Mouse (Mus musculus) midbrain, embryonic 11.5 days (tissue): Measurements from ENCODE around the gene Cd207. TPM values are rescaled to one million over a fixed set of nuclear protein-coding genes. Genes with fewer than 3 reads are reported as not detected.

Experiments
- ATAC-seq: fragments of 200-750 bp; cut with Nextera tagmentation; 2 replicates; pipeline ENCODE4 v1.8.0; 2017; ENCODE audit warnings: moderate TSS enrichment, moderate library complexity; ENCODE audit not compliant: low FRiP score
- DNase-seq: peaks from one replicate; pipeline ENCODE4 v3.0.0; 2015; ENCODE audit warnings: low spot score; ENCODE audit errors: missing footprints
- H3K27ac ChIP-seq: fragments of 300-500 bp; sonication (generic); 2 replicates; pipeline ENCODE4 v1.5.1; 2014; ENCODE audit warnings: low read depth, low read length
- H3K27me3 ChIP-seq: fragments of 300-500 bp; sonication (generic); 2 replicates; pipeline ENCODE4 v1.6.1; 2014; ENCODE audit warnings: mild to moderate bottlenecking, low read length, moderate library complexity, mixed read lengths; ENCODE audit not compliant: control insufficient read depth, insufficient read depth
- H3K36me3 ChIP-seq: fragments of 300-500 bp; sonication (generic); 2 replicates; pipeline ENCODE4 v1.6.1; 2014; ENCODE audit warnings: mild to moderate bottlenecking, low read length, moderate library complexity, mixed read lengths; ENCODE audit not compliant: control insufficient read depth, insufficient read depth
- H3K4me1 ChIP-seq: fragments of 300-500 bp; sonication (generic); 2 replicates; pipeline ENCODE4 v1.6.1; 2014; ENCODE audit warnings: low read length; ENCODE audit not compliant: control insufficient read depth, insufficient read depth
- H3K4me2 ChIP-seq: fragments of 300-500 bp; sonication (generic); 2 replicates; pipeline ENCODE4 v1.6.1; 2014; ENCODE audit warnings: mild to moderate bottlenecking, moderate library complexity
- H3K4me3 ChIP-seq: fragments of 300-500 bp; sonication (generic); 2 replicates; pipeline ENCODE4 v1.5.1; 2014; ENCODE audit warnings: low read depth, low read length
- H3K9ac ChIP-seq: fragments of 300-500 bp; sonication (generic); 2 replicates; pipeline ENCODE4 v1.6.1; 2014; ENCODE audit warnings: low read length
- H3K9me3 ChIP-seq: fragments of 300-500 bp; sonication (generic); 2 replicates; pipeline ENCODE4 v1.6.1; 2016; ENCODE audit warnings: low read length; ENCODE audit not compliant: control insufficient read depth
- WGBS: fragments of 180-500 bp; shearing (Covaris S2); extraction: QIAGEN DNeasy Blood & Tissue Kit; methylation state at CpG from one replicate; pipeline ENCODE4 v1.1.7; 2014; 5-methylcytosine and 5-hydroxymethylcytosine counted together
- polyA plus RNA-seq: library from polyadenylated mRNA; unstranded; fragments of >200 nt; fragmentation: Nextera tagmentation; extraction: Ambion mirVana; gene quantifications from 2 replicates; pipeline ENCODE4 v1.2.1, GENCODE M21; 2014

Gene Cd207
- polyA plus RNA-seq, 1 experiment from 2014 or later: not detected

DNA sequence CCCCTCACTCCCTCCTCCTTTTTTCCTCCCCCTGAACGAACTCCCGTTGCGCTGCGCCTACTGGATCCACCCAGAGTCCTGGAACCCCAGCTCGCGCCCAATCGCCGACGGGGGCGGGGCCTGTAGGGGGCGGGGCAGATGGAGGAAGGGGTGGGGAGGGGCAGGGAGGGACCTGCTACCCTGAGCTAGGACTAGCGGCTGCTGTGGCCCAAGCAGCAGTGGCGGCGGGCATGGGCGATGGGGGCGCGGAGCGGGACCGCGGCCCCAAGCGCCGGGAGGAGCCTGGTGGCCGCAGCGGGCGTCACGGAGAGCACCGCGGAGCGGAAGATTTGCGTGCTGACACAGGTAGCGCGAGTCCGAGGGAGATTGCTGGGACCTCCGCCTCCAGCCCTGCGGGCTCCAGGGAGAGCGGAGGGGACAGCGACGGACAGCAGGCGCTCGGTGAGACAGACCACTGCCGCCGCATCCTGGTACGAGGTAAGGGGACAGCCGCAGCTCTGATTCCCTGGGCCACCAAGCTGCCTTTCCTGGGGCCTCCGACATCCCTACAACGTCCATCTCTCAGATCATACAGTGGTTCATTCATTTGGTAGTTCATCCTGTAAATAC lies 33.5 kb upstream of the Cd207 start, which contains the start of gene Vax2:
Gene Vax2, plus strand, starts transcription at position 198 of the 609 bp plus-strand sequence.
- peak; percentile 98 for DNase-seq
- Histone ChIP-seq H3K27ac (no peak within 1 kb of the TSS), H3K9ac (peak within 1 kb of the TSS; percentile 24; the same call in 1 of the 2 replicates), H3K4me2 (peak within 1 kb of the TSS; percentile 82), H3K9me3 (no peaks in the 10 kb centered on the region), H3K4me3 (peak within 1 kb of the TSS; percentile 43), H3K36me3 (no peaks in the 10 kb centered on the region), H3K27me3 (peaks cover 99% of the 10 kb centered on the region), H3K4me1 (peaks cover 18% of the 10 kb centered on the region)
- ATAC-seq: peak; percentile 91
- under 1% methylated on average over 46 of the region's 46 CpGs for WGBS

DNA sequence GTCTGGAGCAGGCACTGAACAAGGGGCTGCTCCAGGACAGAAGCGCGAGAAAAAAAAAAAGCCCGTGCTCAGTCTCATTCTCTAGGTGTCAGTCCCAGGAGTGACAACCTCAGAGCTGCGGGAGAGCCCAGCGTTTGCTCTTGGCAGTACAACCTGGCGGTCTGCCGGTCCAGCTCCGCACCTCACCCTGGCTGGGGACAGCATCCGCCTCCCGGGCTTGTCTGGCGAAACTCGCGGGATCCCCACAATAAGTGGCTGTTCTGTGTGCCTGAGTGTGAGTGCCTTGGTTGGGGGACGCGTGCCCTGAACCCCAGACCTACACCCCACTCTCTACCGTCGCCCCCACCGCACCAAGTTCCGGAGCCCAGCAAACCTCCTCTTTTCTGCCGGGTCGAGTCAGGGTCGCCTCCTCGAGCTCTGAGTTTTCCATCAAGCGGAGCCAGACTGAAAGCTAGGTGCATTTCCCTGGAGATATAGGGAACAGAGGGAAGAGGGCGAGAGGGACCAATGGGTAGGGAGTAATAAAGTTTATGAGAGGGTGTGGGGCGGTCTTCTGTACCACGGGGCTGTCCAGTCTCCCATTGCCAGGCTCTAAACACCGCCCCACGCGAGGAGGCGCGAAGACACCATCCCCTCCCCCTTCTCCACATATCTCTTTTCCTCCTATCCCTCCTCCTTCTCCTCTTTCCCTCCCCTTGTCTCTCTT lies 32.9 kb upstream of the Cd207 start:
- Histone ChIP-seq H3K4me2 (peak overlapping the region; percentile 82), H3K27ac (no peak overlapping the region), H3K27me3 (peaks cover 99% of the 10 kb centered on the region), H3K36me3 (no peaks in the 10 kb centered on the region), H3K4me3 (peak overlapping the region; percentile 43), H3K9ac (no peak overlapping the region), H3K9me3 (no peaks in the 10 kb centered on the region), H3K4me1 (peaks cover 18% of the 10 kb centered on the region)
- ATAC-seq: peak; percentile 67
- under 1% methylated on average over 31 of the region's 32 CpGs for WGBS
- peak; percentile 94 for DNase-seq

DNA sequence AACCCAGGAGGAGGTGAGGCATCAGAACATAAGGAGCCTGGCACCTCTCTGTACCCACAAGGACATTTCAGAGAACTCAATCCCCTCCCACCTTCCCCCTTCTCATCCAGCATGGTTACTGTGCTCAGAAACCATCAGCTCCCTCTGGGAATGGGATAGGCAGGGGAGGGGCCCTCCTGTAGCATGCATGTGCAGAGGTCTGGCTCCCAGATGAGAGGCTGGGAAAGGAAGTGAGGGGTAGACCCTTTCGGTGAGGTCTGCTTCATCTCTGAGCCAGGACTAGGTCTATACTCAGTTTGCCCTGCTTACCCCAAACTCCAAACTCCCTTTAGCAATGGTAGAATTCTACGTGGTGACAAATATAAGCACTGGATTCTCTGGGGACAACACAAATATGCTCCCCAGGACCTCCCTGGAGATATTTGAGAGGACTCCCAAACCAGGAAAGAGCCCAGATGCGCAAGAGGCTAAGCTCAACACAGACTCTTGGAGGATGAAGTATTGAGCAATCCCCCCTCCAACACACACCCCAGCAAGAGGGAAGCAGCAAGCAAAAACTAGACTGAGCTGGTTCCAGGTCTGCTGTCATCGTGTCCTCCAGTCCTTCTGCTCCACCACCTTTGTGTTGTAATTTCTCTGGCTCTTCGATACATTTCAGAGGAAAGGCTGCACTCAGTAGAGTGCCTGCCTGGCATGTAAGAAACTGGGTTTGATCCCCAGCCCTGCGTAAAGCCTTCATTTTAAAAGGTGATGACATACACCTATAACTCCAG lies 30.3 kb upstream of the Cd207 start:
- peaks cover 99% of the 10 kb centered on the region for H3K27me3 ChIP-seq
- H3K4me3 ChIP-seq: no peak overlapping the region
- H3K9ac ChIP-seq: no peak overlapping the region
- peaks cover 3% of the 10 kb centered on the region; the same call in 1 of the 2 replicates for H3K9me3 ChIP-seq
- ATAC-seq (no peak), DNase-seq (peak; percentile 75)
- H3K27ac ChIP-seq: no peak overlapping the region
- WGBS: 10% methylated on average over 6 of the region's 6 CpGs
- peaks cover 18% of the 10 kb centered on the region for H3K4me1 ChIP-seq
- H3K4me2 ChIP-seq: no peak overlapping the region
- no peaks in the 10 kb centered on the region for H3K36me3 ChIP-seq

DNA sequence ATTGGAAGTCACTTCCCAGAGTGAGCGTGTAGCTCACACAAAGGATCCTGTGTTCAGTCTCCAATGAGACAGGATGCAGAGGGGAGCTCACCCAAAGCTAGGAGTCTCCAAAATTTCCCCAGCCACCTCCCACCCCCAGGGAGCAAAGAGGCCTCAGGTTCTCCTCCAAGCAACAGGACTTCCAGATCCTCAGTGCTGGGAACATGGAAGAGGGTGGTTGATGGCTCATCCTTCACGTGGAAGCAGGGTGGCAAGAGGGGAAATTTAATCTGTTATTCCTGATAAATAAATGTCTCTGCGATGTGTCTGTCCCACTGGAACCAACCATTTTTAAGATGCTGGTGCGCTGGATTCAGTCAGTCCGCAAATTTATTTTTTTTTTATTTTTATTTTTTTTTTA lies 27.0 kb upstream of the Cd207 start:
- peaks cover 3% of the 10 kb centered on the region; the same call in 1 of the 2 replicates for H3K9me3 ChIP-seq
- ATAC-seq: no peak
- H3K36me3 ChIP-seq: no peaks in the 10 kb centered on the region
- no peak overlapping the region for H3K9ac ChIP-seq
- H3K4me2 ChIP-seq: no peak overlapping the region
- no peaks in the 10 kb centered on the region for H3K4me1 ChIP-seq
- DNase-seq: peak; percentile 91
- H3K27me3 ChIP-seq: peaks cover 94% of the 10 kb centered on the region
- WGBS: 18% methylated on average over 5 of the region's 5 CpGs
- no peak overlapping the region for H3K27ac ChIP-seq
- no peak overlapping the region for H3K4me3 ChIP-seq

- H3K27me3 ChIP-seq: peaks cover 93% of the 10 kb centered on the region
- no peak overlapping the region for H3K27ac ChIP-seq
- H3K4me1 ChIP-seq: no peaks in the 10 kb centered on the region
- 11% methylated on average over 1 of the region's 1 CpGs for WGBS
- peaks cover 3% of the 10 kb centered on the region; the same call in 1 of the 2 replicates for H3K9me3 ChIP-seq
- no peak for ATAC-seq
- H3K4me2 ChIP-seq: no peak overlapping the region
- H3K4me3 ChIP-seq: no peak overlapping the region
- peak; percentile 93 for DNase-seq
- no peaks in the 10 kb centered on the region for H3K36me3 ChIP-seq
- H3K9ac ChIP-seq: no peak overlapping the region
Observed at GRCm38 (mm10) chr6:83704294-83704693, 26.6 kb upstream of the Cd207 start.

- no peak overlapping the region for H3K4me2 ChIP-seq
- peaks cover 3% of the 10 kb centered on the region; the same call in 1 of the 2 replicates for H3K9me3 ChIP-seq
- no peak overlapping the region for H3K9ac ChIP-seq
- H3K4me1 ChIP-seq: no peaks in the 10 kb centered on the region
- peaks cover 93% of the 10 kb centered on the region for H3K27me3 ChIP-seq
- no peak overlapping the region for H3K27ac ChIP-seq
- DNase-seq (no peak), ATAC-seq (no peak)
- H3K4me3 ChIP-seq: no peak overlapping the region
- H3K36me3 ChIP-seq: no peaks in the 10 kb centered on the region
- WGBS: under 1% methylated on average over 10 of the region's 10 CpGs
Observed at GRCm38 (mm10) chr6:83703722-83704078, 26.0 kb upstream of the Cd207 start.

- DNase-seq (peak; percentile 95), ATAC-seq (no peak)
- no peak overlapping the region for H3K4me3 ChIP-seq
- H3K4me1 ChIP-seq: no peaks in the 10 kb centered on the region
- H3K36me3 ChIP-seq: no peaks in the 10 kb centered on the region
- peaks cover 93% of the 10 kb centered on the region for H3K27me3 ChIP-seq
- WGBS: 2% methylated on average over 27 of the region's 27 CpGs
- no peak overlapping the region for H3K27ac ChIP-seq
- H3K4me2 ChIP-seq: no peak overlapping the region
- H3K9ac ChIP-seq: no peak overlapping the region
- peaks cover 3% of the 10 kb centered on the region; the same call in 1 of the 2 replicates for H3K9me3 ChIP-seq
Observed at GRCm38 (mm10) chr6:83703000-83703721, 25.5 kb upstream of the Cd207 start.

- Histone ChIP-seq H3K27ac (no peak overlapping the region), H3K36me3 (no peaks in the 10 kb centered on the region), H3K4me1 (no peaks in the 10 kb centered on the region), H3K9me3 (peaks cover 3% of the 10 kb centered on the region; the same call in 1 of the 2 replicates), H3K4me2 (no peak overlapping the region), H3K4me3 (no peak overlapping the region), H3K9ac (no peak overlapping the region), H3K27me3 (peaks cover 93% of the 10 kb centered on the region)
- WGBS: under 1% methylated on average over 53 of the region's 53 CpGs
- no peak for ATAC-seq
- DNase-seq: peak; percentile 97
Observed at GRCm38 (mm10) chr6:83702146-83702999, 24.7 kb upstream of the Cd207 start.
